Comparison of ENCODE assay signal across 16 mouse cellular contexts in the genomic region with DNA sequence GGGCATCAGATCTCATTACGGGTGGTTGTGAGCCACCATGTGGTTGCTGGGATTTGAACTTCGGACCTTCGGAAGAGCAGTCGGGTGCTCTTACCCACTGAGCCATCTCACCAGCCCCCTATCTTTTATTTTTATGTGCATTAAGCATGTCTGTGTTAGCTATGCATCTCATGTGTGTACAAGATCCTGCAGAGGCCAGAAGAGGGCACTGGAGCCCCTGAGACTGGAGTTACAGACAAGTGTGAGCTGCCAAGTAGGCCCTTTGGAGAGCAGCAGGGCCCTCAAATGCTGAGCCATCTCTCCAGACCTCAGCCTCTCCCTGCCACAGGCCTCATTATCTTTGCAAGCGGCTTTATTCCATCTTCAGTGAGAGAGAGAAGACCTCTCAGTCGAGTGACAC. TPM values are rescaled to one million over a fixed set of nuclear protein-coding genes. Genes with fewer than 3 reads are reported as not detected.
DNase-seq lines count a peak whose midpoint lies in the region; ATAC-seq and TF ChIP-seq lines count a peak whose summit lies in the region.
"Not testable (repeated sequence)": the region's sequence is repeated elsewhere in the genome, so short reads cannot be mapped to it uniquely, and the experiment has no call there.
"Had no signal": no experiment of that assay in that cellular context is flagged by ENCODE, and none has a peak within 500 bp of the region (broad histone marks: within the 10 kb centered on the region; RNA-seq: fewer than 3 reads in every experiment).

No protein-coding gene starts in this region.

- WGBS in bone marrow, adult 2 months: 78% methylated on average over 6 of the region's 6 CpGs
- WGBS in hindbrain, postnatal 0 days: 70% methylated on average over 6 of the region's 6 CpGs

- H3K4me1 ChIP-seq in bone marrow, adult 2 months (ENCODE audit: control insufficient read depth, insufficient read depth, low read length); hindbrain, postnatal 0 days (ENCODE audit: insufficient read depth, low read length): not testable (repeated sequence)

- not testable (repeated sequence) for H3K4me3 ChIP-seq in bone marrow, adult 2 months (replicated peaks; ENCODE audit: control insufficient read depth, low read depth, low read length); hindbrain, postnatal 0 days (ENCODE audit: low read length)

- peak; percentile 61; the same call in 1 of the 2 replicates for ATAC-seq in hindbrain, postnatal 0 days

- H3K9ac ChIP-seq in hindbrain, postnatal 0 days (replicated peaks; ENCODE audit: low read length): not testable (repeated sequence)

- not testable (repeated sequence) for H3K27me3 ChIP-seq in hindbrain, postnatal 0 days (ENCODE audit: insufficient read depth, low read length)

- 0 out of 2 replicates have a peak overlapping the region, but pooled peaks have one; percentile 33 for H3K27ac ChIP-seq in bone marrow, adult 2 months (ENCODE audit: control insufficient read depth, insufficient read depth, low read depth, low read length, poor library complexity)
- not testable (repeated sequence) for H3K27ac ChIP-seq in hindbrain, postnatal 0 days

- 0 out of 2 replicates have a peak, but pooled peaks have one; percentile 24 for TF ChIP-seq CTCF in bone marrow, adult 2 months (IDR thresholded peaks at IDR 0.05; ENCODE audit: control insufficient read depth, insufficient read depth, low read length)
- TF ChIP-seq CTCF in hindbrain, postnatal 0 days (IDR thresholded peaks at IDR 0.05; ENCODE audit: low read depth): peak; percentile 62

- peak; percentile 14 for DNase-seq in A20 (ENCODE audit: low read depth, low spot score)
- DNase-seq in embryo, embryonic 11 days: peak; percentile 26
- peak; percentile 76 for DNase-seq in hindbrain, postnatal 0 days (ENCODE audit: low spot score)
- peak; percentile 45 to 62 for DNase-seq in left cerebral cortex, postnatal 14 days (ENCODE audit: low spot score in 2 of 2)
- peak; percentile 52 for DNase-seq in lung, postnatal 10 days
- peak; percentile 39 for DNase-seq in retina, embryonic 14.5 days (ENCODE audit: low spot score)
- peak; percentile 61 for DNase-seq in thymus, postnatal 4 days

- intact Hi-C loops in left cerebral cortex, postnatal 14 days (cut with DNase I): not testable (repeated sequence)

- not testable (repeated sequence) for H3K9me3 ChIP-seq in hindbrain, postnatal 0 days (ENCODE audit: low read length)

- not testable (repeated sequence) for TF ChIP-seq POLR2A in bone marrow, adult 2 months (IDR thresholded peaks at IDR 0.05; ENCODE audit: borderline replicate concordance, control insufficient read depth, low read depth, low read length)

- H3K36me3 ChIP-seq in hindbrain, postnatal 0 days (ENCODE audit: insufficient read depth, low read length): peaks cover 49% of the 10 kb centered on the region

- H3K4me2 ChIP-seq in hindbrain, postnatal 0 days (ENCODE audit: low read depth, low read length): not testable (repeated sequence)

RNA-seq across cellular contexts. Expression of a gene that starts 10.9 kb away (rescaled TPM):
- polyA plus RNA-seq in bone marrow, adult 2 months (2011; ENCODE audit: insufficient read depth, insufficient read length, low replicate concordance, missing spikeins): not detected in 2 replicates
- not detected in 2 replicates for total RNA-seq in hindbrain, postnatal 0 days (2014; rRNA removed)
- not detected in 2 replicates for polyA plus RNA-seq in hindbrain, postnatal 0 days (2015; fragmentation: Nextera tagmentation; extraction: Ambion mirVana)
- not detected for total RNA-seq in left cerebral cortex, postnatal 14 days (2021)
- total RNA-seq: adrenal gland, adult 18-20 months; heart, postnatal 10 days; left cerebral cortex, postnatal 10 days had no signal
- polyA plus RNA-seq: C2C12; embryonic facial prominence, embryonic 13.5 days; forebrain, embryonic 10.5 days; hindbrain, embryonic 15.5 days; liver, embryonic 12.5 days had no signal

RNA-seq across cellular contexts. Expression of a gene that starts 17.2 kb away (rescaled TPM):
- polyA plus RNA-seq in bone marrow, adult 2 months (2011; ENCODE audit: insufficient read depth, insufficient read length, low replicate concordance, missing spikeins): 26.7 and 28.7 TPM in 2 replicates
- total RNA-seq in hindbrain, postnatal 0 days (2014; rRNA removed): 63.2 and 88.6 TPM in 2 replicates
- 47.1 and 48.3 TPM in 2 replicates for polyA plus RNA-seq in hindbrain, postnatal 0 days (2015; fragmentation: Nextera tagmentation; extraction: Ambion mirVana)
- total RNA-seq in left cerebral cortex, postnatal 14 days (2021): 100 to 1,000 TPM in 1 of 2 experiments, 10 to 100 TPM in 1; 96.3 to 114 TPM

RNA-seq across cellular contexts. Expression of a gene that starts 28.4 kb away (rescaled TPM):
- 27.5 and 35.4 TPM in 2 replicates for polyA plus RNA-seq in bone marrow, adult 2 months (2011; ENCODE audit: insufficient read depth, insufficient read length, low replicate concordance, missing spikeins)
- total RNA-seq in hindbrain, postnatal 0 days (2014; rRNA removed): 725 and 812 TPM in 2 replicates
- polyA plus RNA-seq in hindbrain, postnatal 0 days (2015; fragmentation: Nextera tagmentation; extraction: Ambion mirVana): 160 TPM in 2 replicates
- total RNA-seq in left cerebral cortex, postnatal 14 days (2021): 1,000 to 10,000 TPM in 1 of 2 experiments, 100 to 1,000 TPM in 1; 962 to 1,004 TPM

RNA-seq across cellular contexts. Expression of a gene that starts 29.7 kb away (rescaled TPM):
- polyA plus RNA-seq in bone marrow, adult 2 months (2011; ENCODE audit: insufficient read depth, insufficient read length, low replicate concordance, missing spikeins): 28.2 and 57.7 TPM in 2 replicates
- total RNA-seq in hindbrain, postnatal 0 days (2014; rRNA removed): 131 and 143 TPM in 2 replicates
- polyA plus RNA-seq in hindbrain, postnatal 0 days (2015; fragmentation: Nextera tagmentation; extraction: Ambion mirVana): 185 and 190 TPM in 2 replicates
- total RNA-seq in left cerebral cortex, postnatal 14 days (2021): 100 to 1,000 TPM; 128 to 134 TPM

RNA-seq across cellular contexts. Expression of a gene that starts 47.9 kb away (rescaled TPM):
- polyA plus RNA-seq in bone marrow, adult 2 months (2011; ENCODE audit: insufficient read depth, insufficient read length, low replicate concordance, missing spikeins): 0.55 and 0.70 TPM in 2 replicates
- not detected in 2 replicates for total RNA-seq in hindbrain, postnatal 0 days (2014; rRNA removed)
- polyA plus RNA-seq in hindbrain, postnatal 0 days (2015; fragmentation: Nextera tagmentation; extraction: Ambion mirVana): 0.14 and 0.16 TPM in 2 replicates
- not detected for total RNA-seq in left cerebral cortex, postnatal 14 days (2021)
- total RNA-seq: adrenal gland, adult 18-20 months; heart, postnatal 10 days had no signal
- polyA plus RNA-seq: C2C12; forebrain, embryonic 10.5 days; hindbrain, embryonic 15.5 days; liver, embryonic 12.5 days had no signal

Comparison
In these comparisons a context has a peak if more than half of its experiments do, and no peak if none do; other contexts are left out.
1. DNase-seq: peak in every context shown above with its lines; median percentile 76 in hindbrain, postnatal 0 days; 61 in thymus, postnatal 4 days; 54 in left cerebral cortex, postnatal 14 days; 52 in lung, postnatal 10 days; 39 in retina, embryonic 14.5 days; 26 in embryo, embryonic 11 days; 14 in A20.